Mouse (Mus musculus): ENCODE measurements around the gene Hist1h2ae. TPM values are rescaled to one million over a fixed set of nuclear protein-coding genes. Genes with fewer than 3 reads are reported as not detected.
"Not testable (repeated sequence)": the region's sequence is repeated elsewhere in the genome, so short reads cannot be mapped to it uniquely, and the experiment has no call there.

Gene Hist1h2ae
- polyA plus RNA-seq, 1 experiment from 2014 or later: 34.5 TPM

DNA sequence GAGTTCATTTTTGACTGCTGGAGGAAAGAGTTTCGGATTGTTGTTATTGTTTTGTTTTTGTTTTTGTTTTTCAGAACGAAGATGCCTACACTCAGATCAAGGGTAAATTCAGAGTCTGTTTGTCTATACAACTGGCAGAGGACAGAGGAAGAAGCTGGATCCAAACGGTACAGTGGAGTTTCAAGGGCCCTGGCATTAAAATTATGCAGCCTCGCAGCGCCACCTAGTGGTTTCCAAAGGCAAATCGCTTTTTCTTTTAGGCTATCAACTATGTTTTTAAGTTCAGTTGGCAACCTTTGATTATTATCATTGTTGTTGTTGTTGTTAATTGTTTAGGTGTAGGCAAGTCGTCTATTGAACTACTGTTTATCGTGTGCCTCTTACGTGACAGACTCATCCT, 26.9 kb upstream of the Hist1h2ae start:
- Histone ChIP-seq H3K4me2 (no peak overlapping the region), H3K9me3 (replicated peaks; ENCODE audit: control insufficient read depth, low read length) (no peaks in the 10 kb centered on the region), H3K4me3 (ENCODE audit: low read depth, low read length) (no peak overlapping the region), H3K36me3 (ENCODE audit: control insufficient read depth, insufficient read depth, low read length) (no peaks in the 10 kb centered on the region), H3K9ac (ENCODE audit: low read depth, low read length) (no peak overlapping the region), H3K27ac (ENCODE audit: low read depth, low read length) (no peak overlapping the region), H3K27me3 (ENCODE audit: control insufficient read depth, insufficient read depth, low read length) (no peaks in the 10 kb centered on the region), H3K4me1 (ENCODE audit: control insufficient read depth, insufficient read depth, low read length) (peaks cover 5% of the 10 kb centered on the region; the same call in 1 of the 2 replicates)
- no peak for ATAC-seq (replicated peaks; ENCODE audit: insufficient number of reproducible peaks, low FRiP score, low TSS enrichment)
- 6% methylated on average over 9 of the region's 9 CpGs for WGBS (ENCODE audit: insufficient replicate concordance)

DNA sequence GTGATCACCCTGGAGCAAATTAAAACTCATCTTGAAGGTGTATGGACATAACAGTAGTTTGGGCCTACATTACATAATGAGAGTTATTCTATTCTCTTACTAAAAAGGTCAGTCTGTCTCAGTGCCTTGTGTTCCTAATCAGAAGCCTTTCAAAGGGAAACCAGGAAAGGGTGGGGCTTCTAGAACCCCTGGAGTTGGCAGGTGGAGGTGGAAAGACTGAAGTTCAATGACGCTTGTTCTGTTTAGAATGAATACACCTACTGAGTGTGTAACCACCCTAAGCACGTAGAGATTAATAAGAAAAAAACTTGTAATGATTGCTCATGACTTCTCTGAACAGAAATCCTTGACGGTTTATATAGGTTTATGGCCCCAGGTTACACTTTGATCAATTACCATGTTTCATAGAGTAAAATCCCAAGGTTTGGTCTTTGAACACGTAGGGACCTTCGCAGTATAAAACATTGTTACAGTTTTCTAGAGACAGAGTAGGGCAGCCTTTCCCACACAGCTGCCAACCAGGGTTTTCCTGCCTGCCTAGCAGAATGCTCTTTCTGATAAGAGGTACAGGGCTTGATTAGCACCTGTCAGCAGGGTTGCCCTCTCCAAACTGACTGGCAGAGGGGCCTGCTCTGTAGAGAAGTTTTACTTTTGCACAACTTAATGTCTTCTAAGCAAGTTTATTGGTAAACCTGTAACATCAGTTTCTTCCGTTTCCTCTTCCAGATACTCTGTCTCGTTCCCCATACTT, 24.8 kb upstream of the Hist1h2ae start:
- Histone ChIP-seq H3K9ac (ENCODE audit: low read depth, low read length) (no peak overlapping the region; the same call in 1 of the 2 replicates), H3K27me3 (ENCODE audit: control insufficient read depth, insufficient read depth, low read length) (no peaks in the 10 kb centered on the region), H3K36me3 (ENCODE audit: control insufficient read depth, insufficient read depth, low read length) (no peaks in the 10 kb centered on the region), H3K4me1 (ENCODE audit: control insufficient read depth, insufficient read depth, low read length) (peaks cover 5% of the 10 kb centered on the region; the same call in 1 of the 2 replicates), H3K4me2 (no peak overlapping the region), H3K27ac (ENCODE audit: low read depth, low read length) (no peak overlapping the region), H3K9me3 (replicated peaks; ENCODE audit: control insufficient read depth, low read length) (no peaks in the 10 kb centered on the region), H3K4me3 (ENCODE audit: low read depth, low read length) (no peak overlapping the region)
- 73% methylated on average over 7 of the region's 7 CpGs for WGBS (ENCODE audit: insufficient replicate concordance)
- ATAC-seq (replicated peaks; ENCODE audit: insufficient number of reproducible peaks, low FRiP score, low TSS enrichment): no peak

DNA sequence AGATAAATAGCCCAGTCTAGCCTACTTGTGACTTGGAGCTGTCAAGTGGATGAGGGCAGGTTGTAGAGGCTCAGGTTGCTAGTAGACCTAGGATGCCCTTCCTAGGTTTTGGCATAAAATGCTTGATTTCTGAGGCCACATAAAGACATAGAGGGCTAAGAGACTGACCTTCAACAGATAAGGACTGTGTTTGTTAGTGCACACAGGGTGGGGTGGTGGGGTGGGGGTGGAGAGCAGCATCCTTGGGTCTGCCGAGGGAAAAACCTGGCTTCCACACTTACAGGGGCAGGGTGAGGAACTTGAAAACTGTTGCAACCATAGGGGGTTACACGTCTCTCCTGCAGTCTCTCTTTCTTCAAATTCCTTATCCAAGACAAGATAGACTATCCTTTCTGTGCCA, 24.2 kb upstream of the Hist1h2ae start:
- H3K9ac ChIP-seq (ENCODE audit: low read depth, low read length): no peak overlapping the region
- H3K27ac ChIP-seq (ENCODE audit: low read depth, low read length): no peak overlapping the region
- H3K4me1 ChIP-seq (ENCODE audit: control insufficient read depth, insufficient read depth, low read length): peaks cover 5% of the 10 kb centered on the region; the same call in 1 of the 2 replicates
- H3K4me3 ChIP-seq (ENCODE audit: low read depth, low read length): no peak overlapping the region
- H3K9me3 ChIP-seq (replicated peaks; ENCODE audit: control insufficient read depth, low read length): no peaks in the 10 kb centered on the region
- H3K27me3 ChIP-seq (ENCODE audit: control insufficient read depth, insufficient read depth, low read length): no peaks in the 10 kb centered on the region
- no peaks in the 10 kb centered on the region for H3K36me3 ChIP-seq (ENCODE audit: control insufficient read depth, insufficient read depth, low read length)
- no peak overlapping the region for H3K4me2 ChIP-seq
- WGBS (ENCODE audit: insufficient replicate concordance): 65% methylated on average over 2 of the region's 2 CpGs
- ATAC-seq (replicated peaks; ENCODE audit: insufficient number of reproducible peaks, low FRiP score, low TSS enrichment): no peak

DNA sequence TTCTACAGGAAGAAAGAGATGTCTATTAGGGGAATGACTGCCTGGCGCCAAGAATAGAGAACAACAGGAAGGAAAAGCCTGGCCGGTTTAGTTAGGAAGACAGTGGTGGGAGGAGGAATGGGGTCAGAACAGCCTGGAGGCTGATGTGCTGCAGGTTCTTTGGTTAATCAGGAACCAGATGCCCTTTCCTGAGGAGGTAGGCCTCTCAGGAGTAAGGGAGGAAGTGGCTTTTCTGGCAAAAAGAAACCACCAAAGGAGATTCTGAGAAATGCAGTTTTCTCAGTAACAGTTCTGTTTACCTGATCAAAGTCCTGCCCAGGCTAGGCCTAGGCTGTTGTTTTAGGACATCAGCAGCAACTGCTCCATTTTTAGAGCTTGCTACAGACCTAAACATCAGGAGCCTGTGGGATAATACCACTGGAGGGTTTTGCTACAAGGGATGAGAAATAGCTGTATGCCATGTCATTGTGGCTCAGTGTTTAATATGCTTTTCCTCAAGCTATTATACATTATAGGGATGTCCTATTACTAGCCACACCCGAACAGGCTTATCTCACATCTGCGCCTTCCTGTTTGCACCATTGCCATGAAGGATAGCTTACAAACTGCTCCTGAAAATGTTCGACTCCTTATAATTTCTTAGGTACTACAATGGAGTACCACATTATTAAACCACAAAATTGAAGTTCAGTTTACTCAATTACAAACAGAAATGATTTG, 22.2 kb upstream of the Hist1h2ae start:
- Histone ChIP-seq H3K4me2 (no peak overlapping the region), H3K4me1 (ENCODE audit: control insufficient read depth, insufficient read depth, low read length) (peaks cover 5% of the 10 kb centered on the region; the same call in 1 of the 2 replicates), H3K36me3 (ENCODE audit: control insufficient read depth, insufficient read depth, low read length) (no peaks in the 10 kb centered on the region), H3K9ac (ENCODE audit: low read depth, low read length) (no peak overlapping the region), H3K27ac (ENCODE audit: low read depth, low read length) (no peak overlapping the region), H3K9me3 (replicated peaks; ENCODE audit: control insufficient read depth, low read length) (no peaks in the 10 kb centered on the region), H3K4me3 (ENCODE audit: low read depth, low read length) (no peak overlapping the region), H3K27me3 (ENCODE audit: control insufficient read depth, insufficient read depth, low read length) (no peaks in the 10 kb centered on the region)
- ATAC-seq (replicated peaks; ENCODE audit: insufficient number of reproducible peaks, low FRiP score, low TSS enrichment): no peak
- WGBS (ENCODE audit: insufficient replicate concordance): 60% methylated on average over 5 of the region's 5 CpGs

DNA sequence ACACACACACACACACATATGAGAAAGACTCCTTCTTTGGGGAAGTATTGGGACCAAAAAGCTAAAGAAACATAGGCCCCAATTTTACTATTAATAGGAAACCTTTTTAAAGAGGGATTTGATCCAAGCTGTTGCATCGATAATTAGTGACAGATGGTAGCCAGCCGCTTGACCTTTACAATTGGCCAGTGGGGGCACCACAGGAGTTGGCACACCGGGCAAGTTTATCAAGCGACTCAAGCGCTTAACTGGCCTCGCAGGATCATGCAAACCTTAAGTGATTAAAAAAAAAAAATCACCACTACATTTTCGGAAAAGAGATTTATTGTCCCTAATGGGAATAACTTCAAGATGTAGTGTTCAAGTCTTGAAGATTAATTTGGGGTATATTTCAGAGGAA, 21.6 kb upstream of the Hist1h2ae start:
- ATAC-seq (replicated peaks; ENCODE audit: insufficient number of reproducible peaks, low FRiP score, low TSS enrichment): no peak
- Histone ChIP-seq H3K9ac (ENCODE audit: low read depth, low read length) (no peak overlapping the region), H3K4me3 (ENCODE audit: low read depth, low read length) (no peak overlapping the region), H3K9me3 (replicated peaks; ENCODE audit: control insufficient read depth, low read length) (no peaks in the 10 kb centered on the region), H3K4me2 (no peak overlapping the region), H3K36me3 (ENCODE audit: control insufficient read depth, insufficient read depth, low read length) (no peaks in the 10 kb centered on the region), H3K27ac (ENCODE audit: low read depth, low read length) (no peak overlapping the region), H3K27me3 (ENCODE audit: control insufficient read depth, insufficient read depth, low read length) (no peaks in the 10 kb centered on the region), H3K4me1 (ENCODE audit: control insufficient read depth, insufficient read depth, low read length) (peaks cover 5% of the 10 kb centered on the region; the same call in 1 of the 2 replicates)
- 89% methylated on average over 7 of the region's 7 CpGs for WGBS (ENCODE audit: insufficient replicate concordance)

DNA sequence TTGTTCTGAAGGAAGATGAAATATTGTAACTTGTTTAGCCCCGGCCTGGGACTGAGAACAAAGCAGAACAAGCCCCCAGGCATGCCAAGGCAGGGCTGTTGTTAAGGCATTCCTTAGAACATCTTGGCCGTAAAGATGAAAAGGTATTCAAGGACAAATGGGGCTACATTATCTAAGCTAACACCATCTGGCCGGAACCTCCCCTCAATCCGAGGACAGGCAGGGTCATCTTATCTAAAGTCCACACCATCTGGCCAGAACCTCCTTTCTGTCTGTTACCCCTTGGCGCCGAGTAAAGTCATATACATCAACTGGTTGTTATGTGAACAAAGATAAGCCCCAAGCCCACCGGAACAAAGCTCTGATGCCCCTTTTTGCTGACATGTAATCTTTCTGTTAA, 20.9 kb upstream of the Hist1h2ae start:
- H3K27ac ChIP-seq (ENCODE audit: low read depth, low read length); ATAC-seq (replicated peaks; ENCODE audit: insufficient number of reproducible peaks, low FRiP score, low TSS enrichment); H3K4me2 ChIP-seq; H3K9me3 ChIP-seq (replicated peaks; ENCODE audit: control insufficient read depth, low read length); H3K36me3 ChIP-seq (ENCODE audit: control insufficient read depth, insufficient read depth, low read length); H3K9ac ChIP-seq (ENCODE audit: low read depth, low read length); H3K27me3 ChIP-seq (ENCODE audit: control insufficient read depth, insufficient read depth, low read length); H3K4me3 ChIP-seq (ENCODE audit: low read depth, low read length); H3K4me1 ChIP-seq (ENCODE audit: control insufficient read depth, insufficient read depth, low read length): not testable (repeated sequence)
- WGBS (ENCODE audit: insufficient replicate concordance): 65% methylated on average over 7 of the region's 7 CpGs

DNA sequence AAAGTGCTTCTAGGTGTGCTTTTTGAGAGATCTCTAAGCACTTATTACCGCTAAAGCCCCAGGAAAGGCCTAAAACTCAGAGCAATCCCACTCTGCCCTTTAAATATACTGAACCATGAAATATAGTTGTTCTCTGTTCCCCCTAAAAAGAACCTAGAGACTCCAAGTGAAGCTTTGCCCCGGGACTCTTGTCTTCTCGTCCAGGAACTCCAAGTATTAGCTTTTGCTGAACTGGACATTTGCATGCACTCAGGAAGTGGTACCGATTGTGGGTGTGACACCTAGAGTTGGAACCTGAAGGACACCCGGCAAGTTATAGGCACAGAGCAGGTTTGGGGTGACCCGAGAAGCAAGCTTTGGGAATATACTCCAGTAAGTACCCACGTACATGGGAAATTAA, 20.2 kb upstream of the Hist1h2ae start:
- H3K27me3 ChIP-seq (ENCODE audit: control insufficient read depth, insufficient read depth, low read length): no peaks in the 10 kb centered on the region
- no peaks in the 10 kb centered on the region for H3K9me3 ChIP-seq (replicated peaks; ENCODE audit: control insufficient read depth, low read length)
- peaks cover 10% of the 10 kb centered on the region for H3K4me1 ChIP-seq (ENCODE audit: control insufficient read depth, insufficient read depth, low read length)
- no peak overlapping the region for H3K4me2 ChIP-seq
- 88% methylated on average over 7 of the region's 7 CpGs for WGBS (ENCODE audit: insufficient replicate concordance)
- no peak overlapping the region for H3K9ac ChIP-seq (ENCODE audit: low read depth, low read length)
- ATAC-seq (replicated peaks; ENCODE audit: insufficient number of reproducible peaks, low FRiP score, low TSS enrichment): no peak
- H3K27ac ChIP-seq (ENCODE audit: low read depth, low read length): no peak overlapping the region
- H3K36me3 ChIP-seq (ENCODE audit: control insufficient read depth, insufficient read depth, low read length): no peaks in the 10 kb centered on the region
- no peak overlapping the region for H3K4me3 ChIP-seq (ENCODE audit: low read depth, low read length)

DNA sequence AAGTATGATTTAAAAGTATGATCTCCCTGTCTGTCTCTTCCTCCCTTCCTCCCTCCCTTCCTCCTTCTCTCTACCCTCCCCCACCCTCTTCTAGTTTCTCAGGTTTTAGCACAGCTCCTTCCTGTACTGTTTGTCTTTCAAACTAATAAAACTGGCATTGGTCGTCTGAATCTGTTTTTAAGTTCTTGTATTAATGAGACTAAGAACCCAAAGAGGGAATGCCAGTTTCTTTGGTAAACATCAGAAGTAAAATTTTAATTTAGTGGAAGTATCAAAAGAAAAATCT, 15.9 kb upstream of the Hist1h2ae start:
- no peaks in the 10 kb centered on the region for H3K27me3 ChIP-seq (ENCODE audit: control insufficient read depth, insufficient read depth, low read length)
- peak overlapping the region; percentile 36 for H3K4me3 ChIP-seq (ENCODE audit: low read depth, low read length)
- peak overlapping the region; percentile 69 for H3K4me2 ChIP-seq
- H3K27ac ChIP-seq (ENCODE audit: low read depth, low read length): peak overlapping the region; percentile 96
- WGBS (ENCODE audit: insufficient replicate concordance): 12% methylated on average over 1 of the region's 1 CpGs
- H3K9me3 ChIP-seq (replicated peaks; ENCODE audit: control insufficient read depth, low read length): no peaks in the 10 kb centered on the region
- H3K4me1 ChIP-seq (ENCODE audit: control insufficient read depth, insufficient read depth, low read length): peaks cover 16% of the 10 kb centered on the region; the same call in 1 of the 2 replicates
- H3K36me3 ChIP-seq (ENCODE audit: control insufficient read depth, insufficient read depth, low read length): no peaks in the 10 kb centered on the region
- H3K9ac ChIP-seq (ENCODE audit: low read depth, low read length): peak overlapping the region; percentile 71
- ATAC-seq (replicated peaks; ENCODE audit: insufficient number of reproducible peaks, low FRiP score, low TSS enrichment): no peak

Data from heart, embryonic 11.5 days (tissue).